Mouse (Mus musculus): Measurements from ENCODE around the gene Parn. TPM values are rescaled to one million over a fixed set of nuclear protein-coding genes. Genes with fewer than 3 reads are reported as not detected.
"Not testable (repeated sequence)": the region's sequence is repeated elsewhere in the genome, so short reads cannot be mapped to it uniquely, and the experiment has no call there.

Parn gene
- 7.5 and 7.6 TPM in 2 replicates for polyA plus RNA-seq (2012; rRNA removed)

DNA sequence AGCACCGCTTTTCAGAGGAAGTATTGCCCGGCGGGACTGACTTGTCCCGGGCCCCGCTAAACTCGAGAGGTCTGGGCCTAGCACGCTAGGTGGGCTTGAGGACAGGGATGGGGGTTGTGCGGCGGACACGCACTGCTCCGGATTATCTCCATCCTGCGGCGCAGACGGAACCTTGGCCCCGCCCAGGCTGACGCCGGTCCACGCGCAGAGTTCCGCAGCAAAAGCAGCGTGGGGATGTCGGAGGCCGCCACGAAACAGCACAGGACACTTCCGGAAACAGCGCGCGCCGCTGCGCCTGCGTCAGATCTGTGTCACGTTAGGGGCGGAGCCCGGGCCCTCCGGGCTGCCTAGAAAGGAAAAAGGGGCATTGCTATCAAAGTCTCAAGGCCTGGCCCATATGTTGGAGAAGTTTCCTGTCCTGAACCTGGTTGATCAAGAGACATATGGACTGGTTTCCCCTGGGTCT is at the start of gene Parn:
TSS of gene Parn (minus strand) at position 293 of the 466 bp plus-strand sequence.
- WGBS: under 1% methylated on average over 35 of the region's 35 CpGs
- DNase-seq (ENCODE audit: low read depth, low spot score): peak; percentile 73

- WGBS: 61% methylated on average over 2 of the region's 2 CpGs
- no peak for DNase-seq (ENCODE audit: low read depth, low spot score)
Observed at GRCm38 (mm10) chr16:13716821-13717553, 49.0 kb upstream of the Parn start.

DNA sequence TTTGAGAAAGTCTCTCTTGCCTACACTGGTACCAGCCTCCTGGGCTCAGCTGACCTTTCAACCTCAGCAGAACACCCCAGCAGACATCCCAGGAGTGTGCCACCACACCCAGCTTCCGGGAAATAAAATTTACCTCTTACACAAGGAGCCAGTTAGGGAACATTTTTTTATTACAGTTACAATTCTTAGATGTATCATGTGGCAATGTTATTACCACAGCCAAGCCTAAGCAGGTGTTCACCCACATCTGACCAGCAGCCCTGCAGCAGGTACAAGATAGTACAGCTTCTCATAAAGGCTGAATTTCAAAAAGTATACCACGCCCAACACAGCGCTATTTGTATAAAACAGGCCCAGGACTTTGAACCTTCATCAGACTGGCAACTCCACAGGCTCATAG is 46.9 kb upstream of the Parn start:
- DNase-seq (ENCODE audit: low read depth, low spot score): peak; percentile 90
- 29% methylated on average over 3 of the region's 3 CpGs for WGBS

GRCm38 (mm10) chr16:13704676-13705075 is 36.7 kb upstream of the Parn start:
- no peak for DNase-seq (ENCODE audit: low read depth, low spot score)
- 96% methylated on average over 10 of the region's 10 CpGs for WGBS

GRCm38 (mm10) chr16:13702184-13702583 is 34.2 kb upstream of the Parn start:
- no peak for DNase-seq (ENCODE audit: low read depth, low spot score)
- WGBS: 92% methylated on average over 7 of the region's 7 CpGs

- 92% methylated on average over 7 of the region's 7 CpGs for whole genome bisulfite sequencing
- no peak for DNase-seq (ENCODE audit: low read depth, low spot score)
Observed at GRCm38 (mm10) chr16:13698998-13699397, 31.0 kb upstream of the Parn start.

- peak; percentile 85 for DNase-seq (ENCODE audit: low read depth, low spot score)
Observed at GRCm38 (mm10) chr16:13678601-13679319, 10.8 kb upstream of the Parn start.

GRCm38 (mm10) chr16:13674511-13674910 is 6.5 kb upstream of the Parn start:
- 82% methylated on average over 3 of the region's 3 CpGs for WGBS
- DNase-seq (ENCODE audit: low read depth, low spot score): no peak

More at GRCm38 (mm10) chr16:13678601-13679319, 10.8 kb upstream of the Parn start:
- WGBS: 28% methylated on average over 3 of the region's 3 CpGs

GRCm38 (mm10) chr16:13673114-13673513 is 5.1 kb upstream of the Parn start:
- 29% methylated on average over 5 of the region's 5 CpGs for WGBS
- no peak for DNase-seq (ENCODE audit: low read depth, low spot score)

GRCm38 (mm10) chr16:13672386-13672898 is 4.5 kb upstream of the Parn start:
- DNase-seq (ENCODE audit: low read depth, low spot score): peak; percentile 90
- WGBS: under 1% methylated on average over 20 of the region's 20 CpGs

GRCm38 (mm10) chr16:13671685-13672385 is 3.9 kb upstream of the Parn start, which contains the start of the genes Bfar and 3110001I22Rik:
Bfar (plus strand) TSS chr16:13671858.
3110001I22Rik (plus strand) TSS chr16:13671929.
- DNase-seq (ENCODE audit: low read depth, low spot score): peak; percentile 77
- under 1% methylated on average over 54 of the region's 54 CpGs for WGBS

GRCm38 (mm10) chr16:13670896-13671295 is 2.9 kb upstream of the Parn start:
- WGBS: 69% methylated on average over 5 of the region's 5 CpGs
- not testable (repeated sequence) for DNase-seq (ENCODE audit: low read depth, low spot score)

DNA sequence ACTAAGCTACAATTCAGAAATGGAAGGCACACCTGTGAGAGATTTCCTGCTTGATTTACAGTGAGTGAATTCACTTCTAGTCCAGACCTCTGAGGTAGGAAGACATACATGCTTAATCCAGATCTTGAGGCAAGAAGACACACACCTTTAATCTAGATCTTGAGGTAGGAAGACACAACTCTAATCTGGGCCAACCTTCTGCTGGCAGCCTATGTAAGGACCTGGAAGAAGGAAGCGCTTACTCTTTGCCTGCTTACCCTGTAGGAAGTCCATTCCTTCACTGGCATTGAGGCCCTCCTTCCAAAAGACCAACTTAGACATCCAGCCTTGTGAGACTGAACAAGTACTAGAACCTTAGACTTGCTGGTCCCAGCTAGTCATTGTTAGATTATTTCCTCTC is 1.3 kb upstream of the Parn start:
- WGBS: 100% methylated on average over 1 of the region's 1 CpGs
- DNase-seq (ENCODE audit: low read depth, low spot score): no peak

DNA sequence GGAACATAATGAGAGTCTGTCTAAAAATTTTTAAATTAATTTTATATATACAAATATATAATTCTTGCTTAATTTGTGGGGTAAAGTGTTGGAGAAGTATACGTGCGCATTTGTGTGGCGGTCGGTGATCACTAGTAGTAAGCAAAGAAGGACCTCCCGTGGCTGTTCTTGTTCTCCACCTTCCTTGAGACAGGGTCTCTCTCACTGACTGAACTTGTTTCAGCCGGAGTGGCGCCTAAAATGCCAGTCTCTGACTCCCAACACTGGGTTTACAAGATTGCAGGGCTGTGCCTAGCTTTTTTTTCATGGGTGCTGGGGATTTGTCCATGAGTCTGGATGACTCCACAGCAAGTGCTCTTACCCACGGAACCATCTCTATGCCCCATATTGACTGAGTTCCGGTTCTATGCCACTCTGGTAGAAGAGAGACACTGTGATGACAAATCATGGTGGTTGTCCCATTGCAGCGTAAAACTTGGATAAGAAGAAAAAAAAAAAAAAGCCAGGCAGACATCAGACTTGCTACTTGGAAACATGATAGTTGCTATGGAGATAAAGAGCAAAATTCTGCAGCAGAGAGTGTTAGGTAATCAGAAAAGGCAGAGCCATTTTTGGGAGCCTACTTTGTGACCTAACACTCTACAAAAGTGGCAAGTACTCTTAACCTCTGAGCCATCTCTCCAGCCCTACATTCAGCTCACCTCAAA is 585 bp upstream of the Parn start:
- WGBS: 83% methylated on average over 10 of the region's 10 CpGs
- no peak for DNase-seq (ENCODE audit: low read depth, low spot score)

- WGBS: 94% methylated on average over 9 of the region's 9 CpGs
- DNase-seq (ENCODE audit: low read depth, low spot score): no peak
Observed at GRCm38 (mm10) chr16:13660736-13661135, 7.2 kb downstream of the Parn start.

DNA sequence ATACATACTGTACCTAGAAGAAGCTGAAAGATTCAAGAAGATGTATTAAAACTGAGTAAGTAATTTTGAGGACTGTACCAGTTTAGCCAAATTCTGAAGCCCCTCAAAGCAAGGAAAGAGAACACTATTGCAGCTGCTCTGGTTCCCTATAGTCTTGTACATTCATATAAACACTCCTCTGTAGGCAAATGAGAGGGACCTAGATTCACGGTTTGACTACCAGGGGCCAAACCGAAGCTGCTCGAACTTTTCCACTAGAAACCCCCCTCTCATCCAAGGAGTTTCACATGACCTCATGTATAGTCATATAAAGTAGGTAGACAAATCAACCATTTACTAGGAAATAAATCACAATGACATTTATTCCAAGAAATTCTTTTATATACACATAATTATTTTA is 9.1 kb downstream of the Parn start:
- WGBS: 84% methylated on average over 3 of the region's 3 CpGs

DNA sequence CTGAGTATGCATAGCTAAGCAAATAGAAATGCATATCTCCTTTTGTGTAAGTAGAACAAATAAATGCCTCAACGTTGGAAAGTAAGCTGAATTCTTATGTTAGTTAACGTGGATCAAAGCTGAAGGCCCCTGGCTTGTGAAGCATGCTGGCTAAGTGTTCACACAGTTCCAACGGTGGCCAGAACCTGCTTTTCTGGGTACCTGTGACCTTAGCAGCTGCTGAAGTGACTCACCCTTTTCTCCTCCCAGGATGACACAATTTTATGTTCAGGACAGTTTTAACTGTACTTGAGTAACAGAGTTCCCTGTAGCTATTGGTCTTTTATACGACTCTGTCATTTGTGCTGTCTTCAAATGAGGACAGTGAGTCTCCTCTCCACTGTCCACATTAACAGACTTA is 22.0 kb downstream of the Parn start:
- no peak for DNase-seq (ENCODE audit: low read depth, low spot score)
- WGBS: 45% methylated on average over 4 of the region's 4 CpGs

More for the DNA sequence above, 9.1 kb downstream of the Parn start:
- no peak for DNase-seq (ENCODE audit: low read depth, low spot score)

DNA sequence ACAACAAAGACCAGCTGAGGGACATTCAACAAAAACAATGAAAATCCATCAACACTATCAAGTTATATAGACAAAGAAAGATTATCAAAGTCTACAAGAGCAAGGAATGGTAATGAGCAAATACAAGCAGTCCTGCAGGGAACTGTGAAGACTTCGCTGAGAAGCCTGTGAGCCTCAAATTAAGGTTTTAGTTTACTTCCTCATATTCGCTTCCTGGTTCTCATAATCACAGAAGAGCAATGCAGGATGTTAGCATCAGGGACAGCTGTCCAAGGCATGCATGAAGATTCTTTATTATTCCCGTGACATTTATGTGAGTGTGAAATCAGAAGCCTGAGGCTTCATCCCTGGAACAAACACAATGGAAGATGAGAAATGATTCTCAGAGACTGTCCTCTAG is 23.5 kb downstream of the Parn start:
- DNase-seq (ENCODE audit: low read depth, low spot score): no peak
- 48% methylated on average over 3 of the region's 3 CpGs for WGBS

DNA sequence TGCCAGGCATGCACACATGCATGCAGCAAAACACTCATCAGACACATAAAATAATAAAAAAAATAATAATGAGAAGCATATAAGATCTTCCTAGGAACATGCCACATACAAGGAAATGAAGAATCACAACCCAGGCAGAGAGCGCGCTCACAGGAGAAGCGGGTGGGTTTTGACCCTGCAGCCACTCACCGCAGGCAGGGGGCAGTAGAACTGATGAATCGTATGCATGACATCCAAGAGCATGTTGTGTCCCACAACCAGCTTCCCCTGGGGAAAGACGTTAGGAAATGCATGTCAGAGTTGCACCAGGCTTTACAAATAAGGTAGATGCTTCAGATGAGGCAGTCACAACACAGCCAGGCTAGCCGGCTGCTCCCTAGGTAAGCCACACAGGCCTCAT is 27.9 kb downstream of the Parn start:
- WGBS: 87% methylated on average over 7 of the region's 7 CpGs
- no peak for DNase-seq (ENCODE audit: low read depth, low spot score)
